Mouse (Mus musculus) intestine, postnatal 0 days (tissue): ENCODE results near the gene Qtrt2. TPM values are rescaled to one million over a fixed set of nuclear protein-coding genes. Genes with fewer than 3 reads are reported as not detected.

ENCODE experiments used
- ATAC-seq: fragments of 200-750 bp; cut with Nextera tagmentation; 2 replicates; pipeline ENCODE4 v1.8.0; 2017; ENCODE audit warnings: mild to moderate bottlenecking, moderate TSS enrichment, moderate library complexity
- H3K27ac ChIP-seq: fragments of 300-500 bp; sonication (generic); 2 replicates; pipeline ENCODE4 v1.5.1; 2014; ENCODE audit warnings: mild to moderate bottlenecking, low read depth, low read length, moderate library complexity
- H3K27me3 ChIP-seq: fragments of 300-500 bp; sonication (generic); replicated peaks from 2 replicates; pipeline ENCODE4 v1.6.1; 2014; ENCODE audit warnings: low read length, mixed read lengths; ENCODE audit not compliant: control insufficient read depth, insufficient read depth
- H3K36me3 ChIP-seq: fragments of 300-500 bp; sonication (generic); 2 replicates; pipeline ENCODE4 v1.6.1; 2014; ENCODE audit warnings: mild to moderate bottlenecking, moderate library complexity; ENCODE audit not compliant: control insufficient read depth, insufficient read depth
- H3K4me1 ChIP-seq: fragments of 300-500 bp; sonication (generic); replicated peaks from 2 replicates; pipeline ENCODE4 v1.6.1; 2014; ENCODE audit warnings: antibody characterized with exemption, low read length, mixed read lengths; ENCODE audit not compliant: control insufficient read depth, insufficient read depth
- H3K4me2 ChIP-seq: fragments of 300-500 bp; sonication (generic); replicated peaks from 2 replicates; pipeline ENCODE4 v1.6.1; 2014; ENCODE audit warnings: low read depth, mild to moderate bottlenecking, moderate library complexity
- H3K4me3 ChIP-seq: fragments of 300-500 bp; sonication (generic); 2 replicates; pipeline ENCODE4 v1.5.1; 2014; ENCODE audit warnings: low read depth, low read length
- H3K9ac ChIP-seq: fragments of 300-500 bp; sonication (generic); 2 replicates; pipeline ENCODE4 v1.6.1; 2014; ENCODE audit warnings: mild to moderate bottlenecking, low read depth, low read length
- H3K9me3 ChIP-seq: fragments of 300-500 bp; sonication (generic); 2 replicates; pipeline ENCODE4 v1.6.1; 2016; ENCODE audit warnings: mixed run types; ENCODE audit not compliant: control insufficient read depth
- CTCF ChIP-seq: sonication (generic); IDR thresholded peaks from 2 replicates; pipeline ENCODE4 v1.5.1; 2016; ENCODE audit warnings: low read depth, mild to moderate bottlenecking, control low read depth, antibody characterized with exemption, moderate library complexity
- WGBS: fragments of 180-500 bp; shearing (Covaris S2); extraction: QIAGEN DNeasy Blood & Tissue Kit; methylation state at CpG from one replicate; pipeline ENCODE4 v1.1.7; 2014; 5-methylcytosine and 5-hydroxymethylcytosine counted together
- polyA plus RNA-seq: library from polyadenylated mRNA; unstranded; fragments of >200 nt; fragmentation: Nextera tagmentation; extraction: Ambion mirVana; gene quantifications from 2 replicates; pipeline ENCODE4 v1.2.1, GENCODE M21; 2015

Qtrt2 gene
- polyA plus RNA-seq, 1 experiment from 2014 or later = 7.0 TPM

DNA sequence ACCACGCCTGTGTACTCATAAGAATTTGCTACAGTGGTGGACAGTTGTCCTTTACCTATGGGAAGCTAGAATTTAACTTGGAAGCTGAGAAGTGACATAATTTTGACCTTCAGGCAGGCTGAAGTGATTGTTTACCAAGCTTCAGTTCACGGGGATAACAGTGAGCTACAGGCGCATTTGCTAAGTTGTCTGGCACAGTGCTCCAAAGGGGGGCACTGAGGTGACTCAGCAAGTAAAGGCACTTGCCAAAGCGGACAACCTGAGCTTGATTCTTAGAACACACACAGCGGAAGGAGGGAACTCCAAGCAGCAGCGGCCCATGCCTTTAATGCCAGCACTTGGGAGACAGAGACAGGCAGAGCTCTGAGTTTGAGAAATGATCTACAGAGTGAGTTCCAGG, 66.0 kb downstream of the Qtrt2 start:
- no peak for ATAC-seq
- Histone ChIP-seq H3K36me3 (peaks cover 22% of the 10 kb centered on the region), H3K9ac (no peak overlapping the region), H3K9me3 (no peaks in the 10 kb centered on the region), H3K4me1 (no peaks in the 10 kb centered on the region), H3K4me2 (no peak overlapping the region), H3K27ac (no peak overlapping the region), H3K4me3 (no peak overlapping the region), H3K27me3 (no peaks in the 10 kb centered on the region)
- WGBS = 59% methylated on average over 6 of the region's 6 CpGs
- TF ChIP-seq CTCF = no peak

DNA sequence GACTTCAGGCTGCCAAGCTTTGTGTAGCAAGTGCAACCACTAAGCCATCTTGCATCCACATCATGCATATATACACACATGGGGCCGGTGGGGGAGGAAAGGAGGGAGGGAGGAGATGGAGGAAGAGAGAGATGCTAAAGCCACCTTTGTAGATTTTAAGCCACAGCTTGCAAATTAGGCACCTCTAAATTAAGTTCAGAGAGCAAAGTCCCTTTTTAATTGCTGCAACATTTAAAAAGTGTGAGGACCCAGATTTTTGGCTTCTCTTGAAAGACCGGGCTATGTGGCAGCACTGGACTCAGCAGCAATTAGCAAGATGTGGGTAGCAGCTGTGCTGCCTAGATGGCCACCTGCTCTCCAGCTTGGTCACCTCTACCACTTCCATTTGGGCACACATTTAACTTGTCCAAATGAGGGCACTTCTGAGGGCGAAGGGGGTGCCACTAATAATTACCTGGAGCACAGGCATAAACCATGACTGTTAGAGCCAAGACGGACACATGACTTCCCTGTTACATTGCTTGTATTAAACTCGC, 67.6 kb downstream of the Qtrt2 start:
- Histone ChIP-seq H3K36me3 (peaks cover 17% of the 10 kb centered on the region), H3K4me2 (no peak overlapping the region), H3K27me3 (no peaks in the 10 kb centered on the region), H3K4me1 (no peaks in the 10 kb centered on the region), H3K27ac (no peak overlapping the region), H3K9ac (no peak overlapping the region), H3K4me3 (no peak overlapping the region), H3K9me3 (no peaks in the 10 kb centered on the region)
- ATAC-seq = no peak
- no peak for TF ChIP-seq CTCF
- WGBS = 96% methylated on average over 5 of the region's 5 CpGs

DNA sequence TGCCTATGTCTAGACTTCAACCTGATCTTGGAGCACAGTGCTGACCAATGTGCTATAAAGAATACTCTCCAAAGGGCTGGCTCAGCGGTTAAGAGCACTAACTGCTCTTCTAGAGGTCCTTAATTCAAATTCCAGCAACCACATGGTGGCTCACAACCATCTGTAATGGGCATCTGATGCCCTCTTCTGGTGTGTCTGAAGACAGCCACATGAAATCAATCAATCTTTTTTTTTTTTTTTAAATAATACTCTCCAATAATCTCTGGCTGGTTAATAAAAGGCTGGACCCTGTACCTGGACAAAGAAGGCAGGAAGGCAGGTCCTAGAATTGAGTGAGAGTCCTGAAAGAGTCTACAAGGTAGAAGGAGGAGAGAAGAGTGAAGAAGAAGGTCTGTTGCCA, 76.8 kb downstream of the Qtrt2 start:
- Histone ChIP-seq H3K9ac (no peak overlapping the region), H3K27ac (no peak overlapping the region), H3K36me3 (no peaks in the 10 kb centered on the region), H3K4me2 (no peak overlapping the region), H3K4me3 (no peak overlapping the region), H3K4me1 (no peaks in the 10 kb centered on the region), H3K9me3 (no peaks in the 10 kb centered on the region), H3K27me3 (no peaks in the 10 kb centered on the region)
- 64% methylated on average over 1 of the region's 1 CpGs for WGBS
- no peak for ATAC-seq
- no peak for TF ChIP-seq CTCF

DNA sequence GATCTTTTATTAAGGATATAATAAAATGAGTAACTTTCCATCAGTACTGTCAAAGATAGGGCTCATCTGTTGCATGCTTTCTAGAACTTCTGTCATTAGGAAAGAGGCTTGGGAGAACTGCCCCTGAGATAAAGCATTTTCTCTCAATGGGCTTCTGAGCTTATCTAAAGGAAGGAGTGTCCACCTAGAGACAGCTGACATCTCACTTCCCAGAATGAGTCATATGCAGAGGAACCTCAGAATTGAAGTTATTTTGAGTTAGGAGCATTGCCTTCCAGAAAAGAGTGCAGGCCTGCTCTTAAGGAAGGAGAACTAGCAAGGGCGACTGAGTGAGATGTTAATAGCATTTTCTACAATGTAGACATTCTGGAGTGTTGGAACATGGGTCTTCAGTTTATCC, 85.4 kb downstream of the Qtrt2 start:
- WGBS = 78% methylated on average over 1 of the region's 1 CpGs
- Histone ChIP-seq H3K27ac (no peak overlapping the region), H3K4me1 (no peaks in the 10 kb centered on the region), H3K9ac (no peak overlapping the region), H3K9me3 (no peaks in the 10 kb centered on the region), H3K27me3 (no peaks in the 10 kb centered on the region), H3K4me3 (no peak overlapping the region), H3K4me2 (no peak overlapping the region), H3K36me3 (no peaks in the 10 kb centered on the region)
- no peak for TF ChIP-seq CTCF
- no peak for ATAC-seq

DNA sequence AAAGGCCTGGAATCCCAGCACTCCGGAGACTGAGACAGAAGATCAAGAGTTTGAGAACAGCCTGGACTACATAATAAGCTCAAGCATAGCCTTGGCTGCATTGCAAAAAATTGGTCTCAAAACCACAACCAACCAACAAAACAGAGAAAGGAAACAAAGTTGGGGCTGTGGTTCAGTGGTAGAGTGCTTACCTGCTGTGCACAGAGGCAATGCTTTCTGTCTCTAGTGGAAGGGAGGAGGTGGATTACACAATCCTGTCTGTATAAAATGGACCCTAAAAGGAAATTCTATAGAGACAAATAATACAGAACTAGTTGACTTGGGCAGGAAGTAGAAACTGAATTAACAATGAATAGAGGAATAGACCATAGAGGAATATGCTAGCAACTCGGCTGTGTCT, 94.7 kb downstream of the Qtrt2 start:
- Histone ChIP-seq H3K4me2 (no peak overlapping the region), H3K36me3 (no peaks in the 10 kb centered on the region), H3K9me3 (no peaks in the 10 kb centered on the region), H3K27ac (no peak overlapping the region), H3K4me3 (no peak overlapping the region), H3K4me1 (no peaks in the 10 kb centered on the region), H3K9ac (no peak overlapping the region), H3K27me3 (no peaks in the 10 kb centered on the region)
- ATAC-seq = no peak
- no peak for TF ChIP-seq CTCF
- WGBS = 91% methylated on average over 2 of the region's 2 CpGs

DNA sequence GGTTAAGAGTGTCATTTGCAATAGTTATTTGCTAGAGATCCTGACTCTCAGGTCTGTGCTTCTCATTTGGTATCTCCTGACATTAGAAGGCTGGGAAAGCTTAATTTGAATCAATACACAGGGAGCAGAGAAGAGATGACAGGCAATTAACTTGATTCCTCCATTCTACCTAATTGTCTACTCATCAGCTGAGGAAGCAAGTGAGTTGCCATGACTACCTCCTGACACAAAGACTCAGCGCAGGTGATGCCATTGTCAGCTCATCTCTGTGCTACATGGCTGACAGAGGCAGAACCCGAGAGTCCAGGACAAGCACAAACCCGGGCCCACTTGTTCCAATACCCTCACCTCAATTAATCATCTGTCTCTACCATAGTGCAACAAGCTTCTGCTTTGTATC, 99.1 kb downstream of the Qtrt2 start:
- no peaks in the 10 kb centered on the region for H3K4me1 ChIP-seq
- H3K4me3 ChIP-seq = no peak overlapping the region
- no peak for TF ChIP-seq CTCF
- no peaks in the 10 kb centered on the region for H3K9me3 ChIP-seq
- H3K27me3 ChIP-seq = no peaks in the 10 kb centered on the region
- H3K9ac ChIP-seq = no peak overlapping the region
- H3K27ac ChIP-seq = no peak overlapping the region
- no peaks in the 10 kb centered on the region for H3K36me3 ChIP-seq
- H3K4me2 ChIP-seq = no peak overlapping the region
- no peak for ATAC-seq
- 80% methylated on average over 3 of the region's 3 CpGs for WGBS

DNA sequence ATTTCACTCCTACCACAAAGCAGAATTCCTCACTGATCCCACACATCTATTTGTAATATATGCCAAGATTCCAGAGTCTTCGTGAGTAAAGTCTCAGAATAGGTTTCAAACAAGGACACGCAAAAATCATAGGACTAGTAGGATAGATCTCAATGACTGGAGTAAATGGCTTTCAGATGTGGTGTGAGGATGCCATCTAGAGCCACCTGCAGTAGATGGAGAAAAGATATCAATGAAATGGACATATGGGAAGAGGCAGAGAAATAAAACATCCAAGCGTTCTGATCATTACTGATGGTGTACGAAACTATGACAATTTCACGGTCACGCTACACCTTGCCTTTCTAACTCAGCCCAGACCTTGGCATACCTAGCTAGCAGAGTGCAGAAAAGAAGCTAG, 108.2 kb downstream of the Qtrt2 start:
- Histone ChIP-seq H3K9ac (no peak overlapping the region), H3K27ac (no peak overlapping the region), H3K36me3 (no peaks in the 10 kb centered on the region), H3K4me3 (no peak overlapping the region), H3K4me2 (no peak overlapping the region), H3K4me1 (no peaks in the 10 kb centered on the region), H3K9me3 (no peaks in the 10 kb centered on the region), H3K27me3 (no peaks in the 10 kb centered on the region)
- ATAC-seq = no peak
- WGBS = 94% methylated on average over 6 of the region's 6 CpGs
- no peak for TF ChIP-seq CTCF
